Mouse (Mus musculus) forebrain, embryonic 14.5 days (tissue): ENCODE data around the gene Krt78. TPM values are rescaled to one million over a fixed set of nuclear protein-coding genes. Genes with fewer than 3 reads are reported as not detected.
"Not testable (repeated sequence)": the region's sequence is repeated elsewhere in the genome, so short reads cannot be mapped to it uniquely, and the experiment has no call there.

Experiments used
- ATAC-seq: fragments of 200-750 bp; cut with Nextera tagmentation; 2 replicates; pipeline ENCODE4 v1.8.0; 2017; ENCODE audit warnings: mild to moderate bottlenecking, moderate library complexity
- DNase-seq: peaks from one replicate; pipeline ENCODE4 v3.0.0-alpha.2; 2015; ENCODE audit warnings: low spot score
- H3K27ac ChIP-seq: fragments of 300-500 bp; sonication (generic); 2 replicates; pipeline ENCODE4 v1.5.1; 2014; ENCODE audit warnings: low read depth, mild to moderate bottlenecking, control low read depth, low read length, moderate library complexity
- H3K27me3 ChIP-seq: fragments of 300-500 bp; sonication (generic); replicated peaks from 2 replicates; pipeline ENCODE4 v1.6.1; 2014; ENCODE audit warnings: low read length, control low read depth, mixed read lengths; ENCODE audit not compliant: control insufficient read depth, insufficient read depth
- H3K36me3 ChIP-seq: fragments of 300-500 bp; sonication (generic); 2 replicates; pipeline ENCODE4 v1.6.1; 2014; ENCODE audit warnings: low read length, control low read depth; ENCODE audit not compliant: control insufficient read depth, insufficient read depth
- H3K4me1 ChIP-seq: fragments of 300-500 bp; sonication (generic); 2 replicates; pipeline ENCODE4 v1.6.1; 2014; ENCODE audit warnings: antibody characterized with exemption, low read length, control low read depth; ENCODE audit not compliant: control insufficient read depth, insufficient read depth
- H3K4me2 ChIP-seq: fragments of 300-500 bp; sonication (generic); 2 replicates; pipeline ENCODE4 v1.6.1; 2014; ENCODE audit warnings: mild to moderate bottlenecking, control low read depth, low read length
- H3K4me3 ChIP-seq: fragments of 300-500 bp; sonication (generic); 2 replicates; pipeline ENCODE4 v1.5.1; 2014; ENCODE audit warnings: low read depth, low read length, control low read depth
- H3K9ac ChIP-seq: fragments of 300-500 bp; sonication (generic); 2 replicates; pipeline ENCODE4 v1.6.1; 2014; ENCODE audit warnings: mild to moderate bottlenecking, low read length, control low read depth, moderate library complexity
- H3K9me3 ChIP-seq: fragments of 300-500 bp; sonication (generic); replicated peaks from 2 replicates; pipeline ENCODE4 v1.6.1; 2016; ENCODE audit warnings: low read length, control low read depth, mixed read lengths; ENCODE audit not compliant: control insufficient read depth
- WGBS: fragments of 180-500 bp; shearing (Covaris S2); extraction: QIAGEN DNeasy Blood & Tissue Kit; methylation state at CpG from one replicate; pipeline ENCODE4 v1.1.7; 2014; 5-methylcytosine and 5-hydroxymethylcytosine counted together
- polyA plus RNA-seq: library from polyadenylated mRNA; unstranded; fragments of >200 nt; fragmentation: Nextera tagmentation; extraction: Ambion mirVana; gene quantifications from 2 replicates; pipeline ENCODE4 v1.2.1, GENCODE M21; 2014

The Krt78 gene
- polyA plus RNA-seq, result not detected in 2 replicates

DNA sequence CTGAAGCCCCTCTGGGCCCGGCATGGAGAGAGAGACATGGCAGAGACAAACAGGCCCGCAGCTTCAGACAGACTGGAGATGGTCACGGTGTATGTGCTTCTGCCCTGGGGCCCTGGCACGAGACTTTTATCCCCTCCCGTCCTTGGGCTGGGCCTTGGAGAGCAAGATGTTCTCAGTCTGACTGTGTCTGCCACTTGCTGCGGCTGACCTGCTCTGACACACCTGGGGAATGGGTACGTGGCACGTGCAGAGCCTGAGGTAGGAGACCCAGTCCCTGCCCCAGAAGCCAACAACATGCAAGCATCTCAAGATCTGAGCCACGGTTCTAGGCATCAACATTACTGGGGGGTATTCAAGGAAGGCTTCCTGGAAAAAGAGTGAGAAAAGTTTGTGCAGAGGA, at the start of gene Krt78:
Krt78 (minus strand) TSS at position 101 of the 400 bp plus-strand sequence.
- H3K9me3 ChIP-seq, result no peaks in the 10 kb centered on the region
- no peaks in the 10 kb centered on the region for H3K4me1 ChIP-seq
- no peak within 1 kb of the TSS for H3K4me2 ChIP-seq
- ATAC-seq (no peak), DNase-seq (no peak)
- no peaks in the 10 kb centered on the region for H3K27me3 ChIP-seq
- H3K9ac ChIP-seq, result no peak within 1 kb of the TSS
- H3K27ac ChIP-seq, result no peak within 1 kb of the TSS
- H3K4me3 ChIP-seq, result no peak within 1 kb of the TSS
- no peaks in the 10 kb centered on the region for H3K36me3 ChIP-seq
- 90% methylated on average over 9 of the region's 9 CpGs for WGBS

DNA sequence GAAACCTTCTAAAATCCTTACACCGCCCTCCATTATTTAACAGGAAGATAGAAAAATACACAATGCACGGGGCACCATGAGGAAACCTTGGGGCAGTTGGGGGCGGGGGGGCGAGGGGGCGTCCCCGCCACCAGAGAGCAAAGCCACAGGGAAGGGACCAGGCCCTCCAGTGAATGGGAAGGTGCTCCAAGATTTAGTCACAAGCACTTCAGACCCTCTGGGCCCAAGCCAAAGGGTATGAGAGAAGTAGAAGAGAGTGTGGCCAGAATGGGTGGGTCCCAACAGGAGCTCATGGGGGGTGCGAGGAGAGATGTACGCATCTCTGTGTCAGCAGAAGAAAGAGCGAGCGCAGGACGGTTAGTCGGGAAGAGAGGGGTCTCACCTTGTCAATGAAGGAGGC, 49.4 kb upstream of the Krt78 start:
- Histone ChIP-seq H3K4me3 (no peak overlapping the region), H3K4me1 (no peaks in the 10 kb centered on the region), H3K27ac (no peak overlapping the region), H3K27me3 (peaks cover 29% of the 10 kb centered on the region), H3K4me2 (peak overlapping the region; percentile 44; the same call in 1 of the 2 replicates), H3K36me3 (no peaks in the 10 kb centered on the region), H3K9me3 (no peaks in the 10 kb centered on the region), H3K9ac (no peak overlapping the region)
- 19% methylated on average over 12 of the region's 12 CpGs for WGBS
- no peak for DNase-seq
- no peak for ATAC-seq

DNA sequence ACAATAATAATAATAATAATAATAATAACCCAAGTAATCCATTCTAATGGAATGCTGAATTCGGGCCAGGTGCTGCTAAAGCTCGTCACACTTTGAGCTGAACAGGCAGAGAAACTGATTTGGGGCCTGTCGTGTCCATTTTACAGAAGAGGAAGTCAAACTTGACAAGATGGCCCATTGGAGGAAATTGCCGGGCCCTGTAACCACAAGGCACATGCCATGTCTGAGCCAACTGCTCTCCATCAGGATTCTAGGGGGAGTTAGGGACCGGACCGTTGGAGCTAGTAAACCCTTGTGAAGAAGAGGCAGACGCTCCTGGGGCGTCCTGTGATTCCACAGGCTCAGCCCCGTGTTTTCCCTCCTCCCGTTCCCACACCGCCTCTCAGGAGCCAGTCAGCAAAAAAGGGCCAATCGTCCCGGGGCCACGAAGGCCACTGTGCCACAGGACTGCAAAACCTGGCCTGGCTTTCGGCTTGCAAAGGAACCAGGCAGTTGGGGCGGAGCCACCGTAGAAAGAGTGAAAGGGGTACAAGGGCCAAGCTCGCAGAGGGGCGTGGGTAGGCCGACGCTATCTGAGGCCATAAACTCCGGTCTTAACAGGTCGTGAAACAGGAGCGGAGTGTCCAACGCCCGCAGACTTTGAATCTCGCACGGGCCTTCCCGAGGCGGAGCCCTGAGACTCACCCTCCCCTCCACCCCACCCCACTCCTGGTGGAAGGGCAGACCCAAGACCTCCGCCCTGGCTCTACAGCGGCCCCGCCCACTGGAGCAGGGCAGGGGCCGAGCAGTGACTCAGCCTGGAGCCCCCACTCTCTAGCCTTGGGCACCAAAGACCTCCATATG, 48.8 kb upstream of the Krt78 start:
- no peaks in the 10 kb centered on the region for H3K9me3 ChIP-seq
- H3K4me3 ChIP-seq, result peak overlapping the region; percentile 6
- H3K9ac ChIP-seq, result 0 out of 2 replicates have a peak overlapping the region, but pooled peaks have one; percentile 30
- ATAC-seq (no peak), DNase-seq (peak; percentile 24)
- H3K4me2 ChIP-seq, result peak overlapping the region; percentile 44
- no peaks in the 10 kb centered on the region for H3K36me3 ChIP-seq
- peaks cover 29% of the 10 kb centered on the region for H3K27me3 ChIP-seq
- H3K4me1 ChIP-seq, result no peaks in the 10 kb centered on the region
- H3K27ac ChIP-seq, result no peak overlapping the region
- WGBS, result 3% methylated on average over 34 of the region's 34 CpGs

DNA sequence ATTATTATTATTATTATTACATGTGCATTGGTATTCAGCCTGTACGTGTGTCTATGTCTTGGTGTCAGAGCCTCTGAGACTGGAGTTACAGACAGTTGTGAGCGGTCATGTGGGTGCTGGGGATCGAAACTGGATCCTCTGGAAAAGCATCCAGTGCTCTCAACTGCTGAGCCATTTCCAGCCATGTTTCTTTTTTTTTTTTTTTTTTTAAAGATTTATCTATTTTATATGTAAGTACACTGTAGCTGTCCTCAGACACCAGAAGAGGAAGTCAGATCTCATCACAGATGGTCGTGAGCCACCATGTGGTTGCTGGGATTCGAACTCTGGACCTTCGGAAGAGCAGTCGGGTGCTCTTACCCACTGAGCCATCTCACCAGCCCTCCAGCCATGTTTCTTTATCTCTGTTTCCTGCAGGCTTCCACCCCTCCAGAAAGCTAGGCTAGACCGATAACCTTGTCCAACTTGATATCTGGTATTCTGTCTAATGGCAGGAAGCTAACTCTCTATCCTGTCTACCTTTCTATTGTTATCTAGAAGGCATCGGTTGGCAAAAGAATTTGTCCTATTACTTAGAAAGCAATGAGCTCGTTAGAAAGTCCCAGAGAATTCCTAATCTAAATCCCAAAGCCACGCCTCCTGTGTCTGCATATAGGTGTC, 45.7 kb upstream of the Krt78 start:
- no peaks in the 10 kb centered on the region for H3K36me3 ChIP-seq
- ATAC-seq (no peak), DNase-seq (no peak)
- no peak overlapping the region for H3K4me3 ChIP-seq
- WGBS, result 83% methylated on average over 11 of the region's 11 CpGs
- H3K4me1 ChIP-seq, result no peaks in the 10 kb centered on the region
- H3K9ac ChIP-seq, result no peak overlapping the region
- H3K4me2 ChIP-seq, result no peak overlapping the region
- no peaks in the 10 kb centered on the region for H3K9me3 ChIP-seq
- peaks cover 20% of the 10 kb centered on the region for H3K27me3 ChIP-seq
- no peak overlapping the region for H3K27ac ChIP-seq

DNA sequence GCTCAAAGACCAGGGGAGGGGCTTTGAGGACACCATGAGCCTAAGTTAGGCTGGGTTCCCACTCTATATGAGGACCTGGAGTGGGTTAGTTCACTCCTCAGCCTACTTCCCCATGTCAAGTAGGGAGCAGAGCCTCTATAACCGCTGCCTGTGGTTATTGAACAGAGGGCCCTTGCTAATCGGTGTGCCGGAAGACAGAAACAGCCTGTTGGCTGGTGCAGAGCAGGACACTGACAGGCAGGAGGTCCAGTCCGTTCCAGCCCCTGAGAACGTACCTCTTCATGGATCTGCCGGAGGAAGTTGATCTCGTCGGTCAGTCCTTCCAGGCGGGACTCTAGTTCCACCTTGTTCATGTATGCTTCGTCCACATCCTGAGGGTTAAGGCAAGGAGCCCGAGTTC, 45.1 kb upstream of the Krt78 start:
- Histone ChIP-seq H3K27me3 (peaks cover 14% of the 10 kb centered on the region), H3K27ac (no peak overlapping the region), H3K9me3 (no peaks in the 10 kb centered on the region), H3K4me1 (no peaks in the 10 kb centered on the region), H3K4me2 (no peak overlapping the region), H3K9ac (no peak overlapping the region), H3K36me3 (no peaks in the 10 kb centered on the region), H3K4me3 (no peak overlapping the region)
- DNase-seq (no peak), ATAC-seq (no peak)
- WGBS, result 88% methylated on average over 11 of the region's 11 CpGs

DNA sequence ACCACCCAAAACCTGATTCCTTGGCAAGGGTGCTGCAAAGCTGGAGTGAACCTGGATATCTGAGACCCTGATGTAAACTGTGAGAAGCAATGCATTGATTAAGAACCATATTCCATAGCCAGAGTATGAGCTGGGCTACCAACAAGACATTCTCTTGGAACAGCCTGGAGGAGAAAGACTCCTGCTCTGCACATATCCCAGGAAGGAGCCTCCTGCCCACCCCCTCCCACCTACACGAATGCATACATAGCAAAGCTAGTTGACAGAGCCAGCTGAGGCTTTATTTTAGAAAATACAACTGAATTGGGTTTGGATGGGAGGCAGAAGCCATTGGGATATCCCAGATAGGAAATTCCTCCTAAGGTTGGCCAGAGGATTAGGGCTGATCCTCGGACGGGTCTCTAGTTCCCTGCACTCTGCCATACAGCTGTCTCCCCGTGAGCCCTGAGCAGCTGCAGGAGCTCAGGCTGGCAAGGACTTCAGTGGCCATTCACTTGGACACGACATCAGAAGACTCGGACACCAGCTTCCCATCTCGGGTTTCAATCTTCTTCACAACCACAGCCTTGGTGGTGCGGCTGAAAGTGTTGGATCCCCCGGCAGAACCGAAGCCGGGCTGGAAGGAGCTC, 42.5 kb upstream of the Krt78 start:
- H3K9me3 ChIP-seq, H3K4me1 ChIP-seq, H3K27ac ChIP-seq, H3K9ac ChIP-seq, ATAC-seq, H3K4me2 ChIP-seq, H3K4me3 ChIP-seq, DNase-seq, H3K36me3 ChIP-seq, H3K27me3 ChIP-seq: not testable (repeated sequence)
- 83% methylated on average over 11 of the region's 11 CpGs for WGBS

DNA sequence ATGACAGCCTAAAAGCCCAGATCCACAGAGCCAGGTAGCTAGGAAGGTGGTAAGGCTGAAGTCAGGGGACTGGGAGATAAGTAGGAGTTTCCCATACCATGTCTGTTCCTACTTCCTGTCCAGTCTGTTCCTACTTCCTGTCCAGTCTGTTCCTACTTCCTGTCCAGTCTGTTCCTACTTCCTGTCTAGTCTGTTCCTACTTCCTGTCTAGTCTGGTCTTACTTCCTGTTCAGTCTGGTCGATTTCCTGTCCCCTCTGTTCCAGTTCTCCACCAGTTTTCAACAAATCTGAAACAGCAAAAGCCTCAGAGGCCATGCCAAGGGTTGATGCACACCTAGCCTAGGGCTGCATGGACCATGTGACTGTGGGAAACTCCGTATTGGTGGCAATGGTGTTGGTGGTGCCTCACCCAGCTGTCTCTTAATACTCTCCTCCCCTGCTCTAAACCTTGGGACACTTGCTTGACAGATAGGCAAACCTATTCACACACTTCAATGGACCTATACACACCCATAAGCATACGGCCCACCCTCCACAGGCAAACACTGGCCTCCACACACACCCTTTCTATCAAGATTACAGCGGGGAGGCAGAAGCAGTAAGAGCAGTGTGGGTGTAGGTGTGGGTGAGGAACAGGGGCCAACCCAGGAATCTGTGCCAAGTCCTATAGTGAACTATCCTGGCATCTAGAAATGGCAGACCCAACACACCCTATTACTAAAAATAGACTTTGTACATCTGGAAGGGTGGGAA, 41.6 kb upstream of the Krt78 start:
- H3K27ac ChIP-seq, result no peak overlapping the region
- no peak overlapping the region for H3K9ac ChIP-seq
- 0 out of 2 replicates have a peak, but pooled peaks cover 2% of the 10 kb centered on the region for H3K27me3 ChIP-seq
- H3K4me3 ChIP-seq, result no peak overlapping the region
- H3K36me3 ChIP-seq, result no peaks in the 10 kb centered on the region
- no peak overlapping the region for H3K4me2 ChIP-seq
- 92% methylated on average over 4 of the region's 4 CpGs for WGBS
- DNase-seq (no peak), ATAC-seq (no peak)
- no peaks in the 10 kb centered on the region for H3K4me1 ChIP-seq
- no peaks in the 10 kb centered on the region for H3K9me3 ChIP-seq

DNA sequence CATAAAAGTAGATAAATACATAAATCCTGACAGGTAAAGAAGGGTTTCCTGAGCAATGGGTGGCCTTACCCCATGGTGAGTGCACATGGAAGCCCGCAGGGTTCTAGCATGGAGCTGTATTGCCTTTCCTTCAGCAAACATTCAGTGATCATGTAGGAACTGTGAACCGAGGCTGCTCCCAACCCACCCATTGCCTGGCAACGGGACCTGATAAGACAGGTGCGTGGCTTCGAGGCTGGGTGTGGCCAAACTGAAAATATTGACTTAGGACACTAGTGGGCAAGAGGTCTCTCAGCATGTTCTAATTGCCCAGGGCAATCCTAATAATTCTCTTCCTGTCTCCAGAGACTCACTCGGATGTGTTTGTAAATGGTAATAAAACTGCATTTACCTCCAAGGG, 40.3 kb upstream of the Krt78 start:
- ATAC-seq, result no peak
- no peak overlapping the region for H3K9ac ChIP-seq
- H3K27me3 ChIP-seq, result no peaks in the 10 kb centered on the region
- H3K27ac ChIP-seq, result no peak overlapping the region
- no peaks in the 10 kb centered on the region for H3K9me3 ChIP-seq
- H3K4me1 ChIP-seq, result no peaks in the 10 kb centered on the region
- no peak for DNase-seq
- no peak overlapping the region for H3K4me3 ChIP-seq
- 90% methylated on average over 6 of the region's 6 CpGs for WGBS
- H3K4me2 ChIP-seq, result no peak overlapping the region
- H3K36me3 ChIP-seq, result no peaks in the 10 kb centered on the region
